9 mouse cellular contexts compared by ENCODE assay signal in the genomic region with DNA sequence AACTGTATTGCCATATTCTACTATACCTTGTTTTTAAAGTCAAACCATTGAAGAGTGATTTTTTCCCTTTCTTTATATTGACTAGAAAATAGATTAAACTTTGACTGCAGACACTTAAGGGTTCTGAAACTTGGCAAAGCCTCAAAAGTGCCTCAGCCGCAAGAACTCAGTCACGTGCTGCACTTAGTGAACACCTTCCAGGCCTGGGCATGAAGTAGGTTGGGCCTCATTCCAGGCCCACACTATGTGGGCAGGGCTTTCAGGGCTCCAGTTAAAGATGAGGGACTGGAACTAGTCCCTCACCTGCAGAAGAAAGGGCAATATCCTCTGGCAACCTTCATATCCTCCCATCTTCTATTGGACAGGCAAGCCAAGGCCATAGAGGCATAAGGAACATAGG.
DNase-seq lines count a peak whose midpoint lies in the region; ATAC-seq lines count a peak whose summit lies in the region.
"Had no signal": no experiment of that assay in that cellular context is flagged by ENCODE, and none has a peak within 500 bp of the region (broad histone marks: within the 10 kb centered on the region; RNA-seq: fewer than 3 reads in every experiment).

No protein-coding gene starts in this region.

- H3K36me3 ChIP-seq in neural tube, embryonic 11.5 days (ENCODE audit: control insufficient read depth, insufficient read depth, low read length) = no peaks in the 10 kb centered on the region
- no peaks in the 10 kb centered on the region for H3K36me3 ChIP-seq in hindbrain, embryonic 15.5 days
- no peaks in the 10 kb centered on the region for H3K36me3 ChIP-seq in limb, embryonic 15.5 days
- H3K36me3 ChIP-seq in stomach, embryonic 15.5 days = no peaks in the 10 kb centered on the region

- H3K4me1 ChIP-seq in neural tube, embryonic 11.5 days (ENCODE audit: control insufficient read depth, insufficient read depth, low read length) = peaks cover 30% of the 10 kb centered on the region
- H3K4me1 ChIP-seq in hindbrain, embryonic 15.5 days (replicated peaks) = peaks cover 63% of the 10 kb centered on the region
- H3K4me1 ChIP-seq in limb, embryonic 15.5 days = peaks cover 54% of the 10 kb centered on the region
- H3K4me1 ChIP-seq in stomach, embryonic 15.5 days = peaks cover 13% of the 10 kb centered on the region; the same call in 1 of the 2 replicates

- ATAC-seq in neural tube, embryonic 11.5 days (ENCODE audit: insufficient read depth, low FRiP score, low TSS enrichment) = no peak
- no peak for ATAC-seq in hindbrain, embryonic 15.5 days (ENCODE audit: low FRiP score, low read depth)
- no peak for ATAC-seq in limb, embryonic 15.5 days (ENCODE audit: insufficient number of reproducible peaks, low FRiP score, low TSS enrichment, low read depth)
- 0 out of 2 replicates have a peak, but pooled peaks have one; percentile 37 for ATAC-seq in stomach, embryonic 15.5 days (ENCODE audit: insufficient read depth, low FRiP score, low read depth)
- no peak for ATAC-seq in megakaryocyte-erythroid progenitor cell, adult 5-6 weeks (replicated peaks; ENCODE audit: low FRiP score, low TSS enrichment, poor library complexity, severe bottlenecking)

- H3K4me2 ChIP-seq in neural tube, embryonic 11.5 days (ENCODE audit: low read depth) = peak overlapping the region; percentile 67
- H3K4me2 ChIP-seq in hindbrain, embryonic 15.5 days = peak overlapping the region; percentile 78
- H3K4me2 ChIP-seq in limb, embryonic 15.5 days = peak overlapping the region; percentile 33
- peak overlapping the region; percentile 39 for H3K4me2 ChIP-seq in stomach, embryonic 15.5 days

- H3K9me3 ChIP-seq in neural tube, embryonic 11.5 days (ENCODE audit: control insufficient read depth, low read length) = no peaks in the 10 kb centered on the region
- H3K9me3 ChIP-seq in hindbrain, embryonic 15.5 days = no peaks in the 10 kb centered on the region
- no peaks in the 10 kb centered on the region for H3K9me3 ChIP-seq in limb, embryonic 15.5 days
- no peaks in the 10 kb centered on the region for H3K9me3 ChIP-seq in stomach, embryonic 15.5 days

- no peak overlapping the region for H3K9ac ChIP-seq in neural tube, embryonic 11.5 days (ENCODE audit: low read length)
- H3K9ac ChIP-seq in hindbrain, embryonic 15.5 days = no peak overlapping the region
- H3K9ac ChIP-seq in limb, embryonic 15.5 days = no peak overlapping the region
- no peak overlapping the region for H3K9ac ChIP-seq in stomach, embryonic 15.5 days
- H3K9ac ChIP-seq: liver, embryonic 14.5 days had no signal

- no peak overlapping the region for H3K27ac ChIP-seq in neural tube, embryonic 11.5 days (ENCODE audit: low read depth, low read length)
- no peak overlapping the region for H3K27ac ChIP-seq in hindbrain, embryonic 15.5 days (replicated peaks)
- peak overlapping the region; percentile 27; the same call in 1 of the 2 replicates for H3K27ac ChIP-seq in limb, embryonic 15.5 days
- peak overlapping the region; percentile 32; the same call in 1 of the 2 replicates for H3K27ac ChIP-seq in stomach, embryonic 15.5 days
- H3K27ac ChIP-seq: liver, embryonic 14.5 days had no signal

- DNase-seq in neural tube, embryonic 11.5 days (ENCODE audit: low spot score) = no peak
- no peak for DNase-seq in neural tube, embryonic 10.5 days (ENCODE audit: extremely low spot score, low spot score)
- DNase-seq in gastrocnemius, postnatal 25 days = no peak
- no peak for DNase-seq in layer of hippocampus, adult 8-10 months (ENCODE audit: low spot score in 2 of 2)

- H3K27me3 ChIP-seq in neural tube, embryonic 11.5 days (ENCODE audit: control insufficient read depth, insufficient read depth, low read length) = no peaks in the 10 kb centered on the region
- H3K27me3 ChIP-seq in hindbrain, embryonic 15.5 days = no peaks in the 10 kb centered on the region
- H3K27me3 ChIP-seq in limb, embryonic 15.5 days = no peaks in the 10 kb centered on the region
- H3K27me3 ChIP-seq in stomach, embryonic 15.5 days (replicated peaks) = no peaks in the 10 kb centered on the region

- WGBS in neural tube, embryonic 11.5 days = 61% methylated on average over 2 of the region's 2 CpGs
- 36% methylated on average over 2 of the region's 2 CpGs for WGBS in hindbrain, embryonic 15.5 days
- WGBS in limb, embryonic 15.5 days = 20% methylated on average over 2 of the region's 2 CpGs
- 25% methylated on average over 2 of the region's 2 CpGs for WGBS in stomach, embryonic 15.5 days

- H3K4me3 ChIP-seq in neural tube, embryonic 11.5 days (ENCODE audit: low read depth, low read length) = peak overlapping the region; percentile 76
- no peak overlapping the region for H3K4me3 ChIP-seq in hindbrain, embryonic 15.5 days
- peak overlapping the region; percentile 16 for H3K4me3 ChIP-seq in limb, embryonic 15.5 days
- no peak overlapping the region for H3K4me3 ChIP-seq in stomach, embryonic 15.5 days (replicated peaks)

Comparison
In these comparisons a context has a peak if more than half of its experiments do, and no peak if none do; other contexts are left out.
1. H3K27ac ChIP-seq: peak in limb, embryonic 15.5 days (single experiment) and stomach, embryonic 15.5 days (single experiment); none in neural tube, embryonic 11.5 days (single experiment) and hindbrain, embryonic 15.5 days (single experiment).
2. H3K4me3 ChIP-seq: peak in neural tube, embryonic 11.5 days (single experiment) and limb, embryonic 15.5 days (single experiment); none in hindbrain, embryonic 15.5 days (single experiment) and stomach, embryonic 15.5 days (single experiment).
3. Peak in every context shown above with its lines, with median percentiles within 50 percentile points of each other: H3K4me2 ChIP-seq.